Mouse (Mus musculus) cortical plate, adult 2 months (tissue): Measurements from ENCODE around the gene Matk. TPM values are rescaled to one million over a fixed set of nuclear protein-coding genes. Genes with fewer than 3 reads are reported as not detected.

Experiments used
- H3K27ac ChIP-seq: fragments of 200-500 bp; 2 replicates; pipeline ENCODE4 v1.5.1; 2012; ENCODE audit warnings: low read length, control low read depth, inconsistent platforms; ENCODE audit not compliant: insufficient read depth
- H3K4me1 ChIP-seq: fragments of 200-500 bp; 2 replicates; pipeline ENCODE4 v1.6.1; 2011; ENCODE audit warnings: low read length; ENCODE audit not compliant: control insufficient read depth, insufficient read depth
- H3K4me3 ChIP-seq: fragments of 200-500 bp; 2 replicates; pipeline ENCODE4 v1.5.1; 2011; ENCODE audit warnings: mild to moderate bottlenecking, low read length, control low read depth; ENCODE audit not compliant: insufficient read depth
- CTCF ChIP-seq: fragments of 200-500 bp; IDR thresholded peaks from 2 replicates; pipeline ENCODE4 v1.5.1; 2011; ENCODE audit warnings: mild to moderate bottlenecking, control low read depth, low read length; ENCODE audit not compliant: insufficient read depth; ENCODE audit errors: extremely low read depth
- POLR2A ChIP-seq: fragments of 200-500 bp; IDR thresholded peaks from 2 replicates; pipeline ENCODE4 v1.6.1; 2011; ENCODE audit warnings: mild to moderate bottlenecking, low read length, control low read depth; ENCODE audit not compliant: insufficient read depth; ENCODE audit errors: extremely low read depth
- polyA plus RNA-seq: library from polyadenylated mRNA; depleted of rRNA; stranded (reverse); fragments of >200 nt; gene quantifications from 2 replicates; pipeline ENCODE4 v1.2.3, GENCODE M21; 2012

Matk gene
- polyA plus RNA-seq, 1 experiment = 475 TPM

DNA sequence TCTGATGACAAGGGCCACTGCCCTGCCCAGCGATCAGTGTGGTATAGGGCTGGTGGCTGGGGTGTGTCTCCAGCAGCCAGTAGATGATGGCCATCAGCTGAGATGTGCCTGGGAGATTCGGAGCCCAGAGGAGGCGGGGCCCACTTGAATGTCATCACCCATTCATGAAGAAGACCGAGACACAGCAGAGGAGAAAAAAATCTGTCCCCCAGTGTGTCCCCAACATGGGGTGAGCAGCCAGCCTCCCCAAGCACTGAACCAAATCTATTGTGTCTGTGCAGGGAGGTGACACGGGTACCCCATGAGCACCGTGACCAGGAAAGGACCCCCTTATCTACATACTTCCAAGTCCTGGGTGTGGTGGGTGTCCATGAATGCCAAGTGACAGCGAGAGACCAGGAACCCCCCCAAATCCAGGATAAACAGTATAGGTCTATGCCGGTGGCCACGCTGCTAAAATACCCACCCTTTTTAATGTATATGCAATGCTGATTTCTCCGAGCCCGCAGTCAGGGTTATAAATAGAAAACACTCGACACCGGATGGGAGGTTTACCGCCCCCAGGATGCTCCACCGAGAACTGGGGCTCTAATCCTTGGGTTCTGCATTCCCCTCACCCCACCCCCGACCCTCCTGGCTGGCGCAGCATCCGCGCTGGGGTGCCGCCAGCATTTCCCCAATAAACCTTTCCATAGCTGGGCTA, 22.8 kb upstream of the Matk start:
- H3K4me1 ChIP-seq = peaks cover 6% of the 10 kb centered on the region; the same call in 1 of the 2 replicates
- H3K4me3 ChIP-seq = peak overlapping the region; percentile 95
- TF ChIP-seq CTCF (no peak), POLR2A (0 out of 2 replicates have a peak, but pooled peaks have one; percentile 27)
- H3K27ac ChIP-seq = peak overlapping the region; percentile 95

DNA sequence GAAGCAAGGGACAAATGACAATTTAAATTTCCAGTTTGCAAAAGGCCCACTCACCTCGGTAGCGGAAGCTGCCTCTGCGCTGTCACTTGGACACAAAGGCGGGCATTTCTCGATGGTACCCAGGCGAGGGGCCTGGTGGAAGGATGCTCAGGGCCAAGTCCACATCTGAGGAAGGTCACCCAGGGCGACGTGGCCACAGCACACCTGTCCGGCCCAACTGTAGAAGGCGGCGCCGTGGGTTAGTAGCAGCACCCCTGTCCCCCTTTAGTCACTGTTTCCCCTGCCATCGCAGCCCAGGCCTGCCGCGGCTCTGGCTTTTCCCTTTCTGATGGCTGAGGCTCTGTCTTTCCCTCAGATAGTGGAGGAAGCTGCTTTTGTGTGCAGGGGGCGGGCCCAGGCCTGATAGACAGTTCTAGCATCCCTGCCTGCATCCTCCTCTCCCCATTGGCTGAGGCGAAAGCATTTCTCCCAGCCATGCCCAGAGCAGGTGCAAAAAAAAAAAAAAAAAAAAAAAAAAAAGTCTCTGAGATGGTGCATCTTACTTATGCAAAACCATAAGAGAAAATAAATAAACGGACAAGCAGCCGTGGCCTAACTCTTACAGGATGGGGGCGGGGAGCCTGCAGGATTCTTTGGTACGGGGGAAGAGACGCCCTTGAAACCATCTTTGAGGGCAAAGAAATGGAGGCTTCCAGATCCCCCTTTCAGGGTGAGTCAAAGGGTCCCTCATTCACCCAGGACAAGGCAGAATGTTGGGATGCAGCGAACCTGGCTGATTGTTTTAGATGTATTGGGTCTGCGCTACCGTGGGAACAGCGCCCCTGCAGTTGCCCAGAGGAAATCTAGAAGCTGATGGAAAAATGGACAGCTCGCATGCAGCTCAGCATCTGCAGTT, 22.1 kb upstream of the Matk start, which contains the start of gene Atcay:
Atcay (minus strand) TSS at position 396 of the 895 bp plus-strand sequence.
- TF ChIP-seq CTCF = peak; percentile 61
- peak; percentile 98 for TF ChIP-seq POLR2A
- Histone ChIP-seq H3K4me1 (peaks cover 6% of the 10 kb centered on the region; the same call in 1 of the 2 replicates), H3K27ac (peak within 1 kb of the TSS; percentile 95), H3K4me3 (peak within 1 kb of the TSS; percentile 95)

DNA sequence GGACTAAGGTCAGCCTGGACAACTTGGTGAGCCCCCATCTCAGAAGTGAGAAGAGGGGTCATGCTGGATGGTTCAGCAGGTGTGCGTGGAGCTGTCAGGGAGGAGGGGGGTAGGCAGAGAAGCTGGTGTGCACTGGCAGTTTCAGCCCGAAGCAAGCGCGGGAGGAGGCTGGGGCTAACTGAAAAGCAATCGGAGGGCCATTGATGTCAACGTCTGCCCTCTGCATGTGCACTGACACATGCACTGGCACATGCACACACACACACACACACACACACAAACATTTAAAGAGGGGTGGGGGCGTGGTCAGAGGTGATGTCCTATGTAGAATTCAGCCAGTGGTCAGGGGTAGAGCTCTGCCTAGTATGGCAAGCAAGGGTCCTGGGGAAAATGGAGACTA, 21.3 kb upstream of the Matk start:
- Histone ChIP-seq H3K4me3 (peak overlapping the region; percentile 95), H3K27ac (peak overlapping the region; percentile 36; the same call in 1 of the 2 replicates), H3K4me1 (peaks cover 6% of the 10 kb centered on the region; the same call in 1 of the 2 replicates)
- TF ChIP-seq CTCF = no peak
- TF ChIP-seq POLR2A = no peak

DNA sequence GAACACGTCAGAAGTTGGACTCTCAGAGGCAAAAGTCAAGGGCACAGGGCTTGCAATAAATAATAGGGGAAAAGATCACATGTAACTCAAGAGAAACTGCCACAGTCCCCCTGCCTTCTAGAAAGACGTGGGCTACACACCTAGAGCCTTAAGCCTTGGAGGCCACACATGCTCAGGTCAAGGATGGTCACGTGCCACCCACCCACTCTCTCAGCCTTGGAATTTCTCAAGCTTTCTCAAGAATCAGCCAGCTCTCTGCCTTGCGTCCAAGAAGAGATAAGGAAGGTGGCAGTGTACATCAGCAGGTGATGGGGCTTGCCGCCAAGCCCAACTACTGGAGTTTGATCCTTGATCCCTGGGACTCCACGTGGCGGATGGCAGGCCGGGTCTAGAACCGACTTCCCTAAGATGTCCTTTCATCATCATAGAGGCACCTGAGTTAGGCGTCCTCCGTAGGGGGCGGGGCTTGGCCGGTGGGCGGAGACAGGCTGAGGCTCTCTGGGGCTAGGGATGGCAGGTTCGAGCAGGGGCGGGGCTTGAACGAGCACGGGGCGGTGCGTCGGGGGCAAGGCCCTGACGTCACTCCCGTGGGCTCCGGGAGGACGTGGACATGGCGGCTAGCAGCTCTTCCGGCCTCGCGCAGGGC, 20.0 kb upstream of the Matk start, which contains the start of gene Zfr2:
Zfr2 (plus strand) TSS at position 576 of the 646 bp plus-strand sequence.
- TF ChIP-seq CTCF (no peak), POLR2A (peak; percentile 82)
- peak within 1 kb of the TSS; percentile 44 for H3K4me3 ChIP-seq
- no peak within 1 kb of the TSS for H3K27ac ChIP-seq
- H3K4me1 ChIP-seq = peaks cover 6% of the 10 kb centered on the region; the same call in 1 of the 2 replicates

DNA sequence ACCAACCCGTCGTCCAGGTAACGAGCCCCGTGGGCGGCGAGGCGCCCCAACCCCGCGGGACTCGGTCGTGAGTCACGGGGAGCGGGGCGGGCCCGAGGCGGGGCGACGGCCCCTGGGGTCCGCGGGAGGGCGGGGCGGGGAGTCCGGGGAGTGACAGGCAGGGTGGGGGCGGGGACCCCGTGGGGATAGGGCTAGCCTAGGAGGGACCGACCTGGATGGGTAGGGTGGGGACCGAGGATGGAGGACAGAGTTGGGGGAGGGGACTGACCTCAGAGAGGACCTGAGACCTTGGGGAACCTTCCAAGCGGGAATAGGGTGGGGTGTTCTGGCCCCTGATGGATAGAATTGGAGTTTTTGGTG, 19.5 kb upstream of the Matk start:
- Histone ChIP-seq H3K4me3 (peak overlapping the region; percentile 44), H3K27ac (no peak overlapping the region), H3K4me1 (peaks cover 6% of the 10 kb centered on the region; the same call in 1 of the 2 replicates)
- TF ChIP-seq POLR2A (no peak), CTCF (no peak)

DNA sequence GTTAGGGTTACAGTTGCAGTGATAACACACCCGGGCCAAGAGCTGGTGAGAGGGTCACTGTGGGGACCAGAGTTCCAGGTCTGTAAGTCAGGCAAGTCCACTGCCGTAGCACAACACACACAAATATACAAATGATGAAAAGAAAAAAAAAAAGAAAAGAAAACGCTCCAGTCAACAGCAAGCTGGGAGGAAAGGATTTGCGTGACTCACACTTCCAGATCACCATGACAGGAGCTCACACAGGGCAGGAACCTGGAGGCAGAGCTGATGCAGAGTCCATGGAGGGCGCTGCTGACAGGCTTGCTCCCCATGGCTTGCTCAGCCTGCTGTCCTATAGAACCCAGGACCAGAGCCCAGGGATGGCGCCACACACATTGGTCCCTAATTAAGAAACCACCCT, 18.5 kb upstream of the Matk start:
- H3K4me3 ChIP-seq = no peak overlapping the region; the same call in 1 of the 2 replicates
- no peak for TF ChIP-seq POLR2A
- TF ChIP-seq CTCF = no peak
- H3K4me1 ChIP-seq = 0 out of 2 replicates have a peak, but pooled peaks cover 3% of the 10 kb centered on the region
- H3K27ac ChIP-seq = no peak overlapping the region

DNA sequence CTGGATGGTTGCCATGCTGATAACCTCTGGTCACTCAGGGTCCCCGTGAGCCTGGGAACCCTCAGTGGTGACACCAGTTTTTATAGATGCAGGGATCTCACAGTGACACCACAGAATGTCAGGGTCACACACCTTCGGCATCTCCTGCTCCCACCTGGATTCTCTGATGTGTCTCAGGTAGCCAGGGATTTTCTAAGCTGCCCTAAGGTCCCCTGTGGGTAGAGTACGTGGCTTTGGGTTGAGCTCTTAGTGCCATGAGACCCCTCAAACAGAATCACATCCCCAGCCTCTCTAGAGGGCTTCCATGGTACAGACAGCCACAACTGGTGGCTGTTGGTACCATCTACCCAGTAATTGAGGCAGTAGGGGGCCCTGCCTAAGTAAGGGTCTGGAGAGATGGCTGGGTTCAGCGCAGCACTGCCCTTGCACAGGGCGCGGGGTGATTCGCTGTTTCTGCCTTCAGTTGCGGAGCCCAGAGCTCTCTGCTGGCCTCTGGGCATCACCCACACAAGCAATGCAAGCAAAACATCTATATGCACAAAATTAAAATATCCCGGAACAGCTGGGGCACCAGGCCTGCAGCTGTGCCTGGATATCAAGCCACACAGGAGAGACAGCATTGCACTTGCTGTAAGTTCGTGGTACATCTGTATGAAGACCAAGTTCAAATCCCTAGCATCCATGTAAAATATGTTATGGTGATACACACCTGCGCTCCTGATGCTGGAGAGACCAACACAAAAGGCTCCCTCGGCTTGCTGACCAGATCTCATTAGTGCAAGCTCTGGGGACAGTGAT, 16.1 kb upstream of the Matk start:
- Histone ChIP-seq H3K27ac (no peak overlapping the region), H3K4me1 (no peaks in the 10 kb centered on the region), H3K4me3 (no peak overlapping the region)
- TF ChIP-seq POLR2A = no peak
- no peak for TF ChIP-seq CTCF

DNA sequence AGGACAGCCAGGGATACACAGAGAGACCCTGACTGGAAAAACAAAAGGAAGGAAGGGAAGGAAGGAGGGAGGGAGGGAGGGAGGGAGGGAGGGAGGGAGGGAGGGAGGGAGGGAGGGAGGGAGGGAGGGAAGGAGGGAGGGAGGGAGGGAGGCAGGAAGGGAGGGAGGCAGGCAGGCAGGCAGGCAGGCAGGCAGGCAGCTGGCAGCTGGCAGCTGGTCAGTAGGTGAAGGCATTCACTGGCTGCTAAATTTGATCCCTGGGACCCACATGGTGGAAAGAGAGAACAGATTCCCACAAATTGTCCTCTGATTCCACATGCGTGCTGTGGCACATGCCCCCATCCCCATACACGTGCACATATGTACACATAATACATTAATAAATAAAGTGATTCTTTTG, 14.1 kb upstream of the Matk start:
- Histone ChIP-seq H3K4me1 (no peaks in the 10 kb centered on the region), H3K27ac (no peak overlapping the region), H3K4me3 (no peak overlapping the region)
- TF ChIP-seq POLR2A = no peak
- TF ChIP-seq CTCF = no peak

DNA sequence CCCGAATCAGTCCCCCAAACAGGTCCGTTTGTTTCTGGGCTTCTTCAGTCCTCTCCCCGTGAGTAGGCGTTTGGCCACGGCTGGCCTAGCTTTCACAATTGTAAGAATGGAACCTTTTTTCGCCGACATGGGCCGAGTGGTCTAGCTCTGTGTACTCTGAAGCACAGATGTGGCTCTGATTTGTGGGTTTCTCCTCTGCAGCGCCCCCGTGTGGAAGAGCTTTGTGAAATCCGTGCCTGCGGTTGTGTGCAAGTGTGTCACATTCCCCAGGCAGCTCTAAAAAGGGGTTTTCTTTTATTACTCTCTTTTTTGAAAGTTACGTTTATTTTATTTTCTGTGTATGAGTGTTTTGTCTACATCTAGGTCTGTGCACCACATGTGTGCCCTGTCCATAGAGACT, 11.9 kb upstream of the Matk start:
- TF ChIP-seq POLR2A (no peak), CTCF (peak; percentile 62)
- H3K27ac ChIP-seq = no peak overlapping the region
- no peaks in the 10 kb centered on the region for H3K4me1 ChIP-seq
- no peak overlapping the region for H3K4me3 ChIP-seq
